Mouse (Mus musculus) cerebellum, adult 2 months (tissue): ENCODE data around the gene Nell2.

Experiments
- CTCF ChIP-seq: fragments of 200-500 bp; IDR thresholded peaks from 2 replicates; pipeline ENCODE4 v1.5.1; 2011; ENCODE audit warnings: low read depth, mild to moderate bottlenecking, control low read depth, low read length, moderate library complexity, borderline replicate concordance; ENCODE audit not compliant: insufficient read depth
- POLR2A ChIP-seq: fragments of 200-500 bp; IDR thresholded peaks from 2 replicates; pipeline ENCODE4 v1.6.1; 2011; ENCODE audit warnings: low read length, control low read depth, borderline replicate concordance; ENCODE audit not compliant: insufficient read depth

GRCm38 (mm10) chr15:95316626-95317025 lies 211.7 kb downstream of the Nell2 start:
- TF ChIP-seq CTCF (no peak), POLR2A (no peak)
